Mouse (Mus musculus) kidney, embryonic 15.5 days (tissue): ENCODE measurements around the gene Brinp1. TPM values are rescaled to one million over a fixed set of nuclear protein-coding genes. Genes with fewer than 3 reads are reported as not detected.

Experiments used
- ATAC-seq: fragments of 200-750 bp; cut with Nextera tagmentation; replicated peaks from 2 replicates; pipeline ENCODE4 v1.8.0; 2017; ENCODE audit warnings: moderate TSS enrichment; ENCODE audit not compliant: low FRiP score
- H3K27ac ChIP-seq: fragments of 300-500 bp; sonication (generic); 2 replicates; pipeline ENCODE4 v1.5.1; 2015; ENCODE audit warnings: mild to moderate bottlenecking, inconsistent platforms
- H3K27me3 ChIP-seq: fragments of 300-500 bp; sonication (generic); 2 replicates; pipeline ENCODE4 v1.6.1; 2015; ENCODE audit warnings: inconsistent platforms
- H3K36me3 ChIP-seq: fragments of 300-500 bp; sonication (generic); 2 replicates; pipeline ENCODE4 v1.6.1; 2015; ENCODE audit warnings: inconsistent platforms
- H3K4me1 ChIP-seq: fragments of 300-500 bp; sonication (generic); 2 replicates; pipeline ENCODE4 v1.6.1; 2015; ENCODE audit warnings: inconsistent platforms
- H3K4me2 ChIP-seq: fragments of 300-500 bp; sonication (generic); 2 replicates; pipeline ENCODE4 v1.6.1; 2015; ENCODE audit warnings: moderate library complexity, mild to moderate bottlenecking, inconsistent platforms
- H3K4me3 ChIP-seq: fragments of 300-500 bp; sonication (generic); replicated peaks from 2 replicates; pipeline ENCODE4 v1.5.1; 2015; ENCODE audit warnings: mild to moderate bottlenecking, inconsistent platforms
- H3K9ac ChIP-seq: fragments of 300-500 bp; sonication (generic); 2 replicates; pipeline ENCODE4 v1.6.1; 2015; ENCODE audit warnings: mild to moderate bottlenecking, inconsistent platforms
- H3K9me3 ChIP-seq: fragments of 300-500 bp; sonication (generic); replicated peaks from 2 replicates; pipeline ENCODE4 v1.6.1; 2016; ENCODE audit warnings: inconsistent platforms
- WGBS: fragments of 180-500 bp; shearing (Covaris S2); methylation state at CpG from one replicate; pipeline ENCODE4 v1.1.7; 2015; ENCODE audit warnings: mixed read lengths; 5-methylcytosine and 5-hydroxymethylcytosine counted together
- polyA plus RNA-seq: library from polyadenylated mRNA; unstranded; fragments of >200 nt; fragmentation: Nextera tagmentation; extraction: Ambion mirVana; gene quantifications from 2 replicates; pipeline ENCODE4 v1.2.1, GENCODE M21; 2015

Brinp1 gene
- polyA plus RNA-seq: 6.8 and 7.3 TPM in 2 replicates

GRCm38 (mm10) chr4:68954322-68954901, at the start of gene Brinp1:
Gene Brinp1, minus strand, starts transcription at chr4:68954397.
- Histone ChIP-seq H3K27me3 (peaks cover 35% of the 10 kb centered on the region), H3K27ac (no peak within 1 kb of the TSS), H3K9ac (peak within 1 kb of the TSS; percentile 39), H3K36me3 (no peaks in the 10 kb centered on the region), H3K4me2 (peak within 1 kb of the TSS; percentile 91), H3K4me3 (peak within 1 kb of the TSS; percentile 62), H3K4me1 (peaks cover 18% of the 10 kb centered on the region; the same call in 1 of the 2 replicates), H3K9me3 (no peaks in the 10 kb centered on the region)
- ATAC-seq: peak; percentile 95
- WGBS: 2% methylated on average over 32 of the region's 33 CpGs

GRCm38 (mm10) chr4:68957265-68957664, 3.1 kb upstream of the Brinp1 start:
- 69% methylated on average over 2 of the region's 2 CpGs for WGBS
- Histone ChIP-seq H3K4me3 (no peak overlapping the region), H3K27ac (no peak overlapping the region)

GRCm38 (mm10) chr4:68955621-68956020, 1.4 kb upstream of the Brinp1 start:
- 4% methylated on average over 4 of the region's 4 CpGs for WGBS
- Histone ChIP-seq H3K4me3 (no peak overlapping the region), H3K36me3 (no peaks in the 10 kb centered on the region), H3K9ac (no peak overlapping the region), H3K27ac (no peak overlapping the region), H3K9me3 (no peaks in the 10 kb centered on the region), H3K27me3 (peaks cover 35% of the 10 kb centered on the region), H3K4me1 (peaks cover 18% of the 10 kb centered on the region; the same call in 1 of the 2 replicates), H3K4me2 (no peak overlapping the region)
- ATAC-seq: no peak

More at GRCm38 (mm10) chr4:68957265-68957664, 3.1 kb upstream of the Brinp1 start:
- H3K4me1 ChIP-seq: peaks cover 18% of the 10 kb centered on the region; the same call in 1 of the 2 replicates
- no peak overlapping the region for H3K9ac ChIP-seq
- no peaks in the 10 kb centered on the region for H3K36me3 ChIP-seq
- peaks cover 30% of the 10 kb centered on the region for H3K27me3 ChIP-seq
- no peak for ATAC-seq
- no peak overlapping the region for H3K4me2 ChIP-seq
- H3K9me3 ChIP-seq: no peaks in the 10 kb centered on the region

- Histone ChIP-seq H3K4me3 (peak overlapping the region; percentile 62), H3K27me3 (peaks cover 35% of the 10 kb centered on the region), H3K36me3 (no peaks in the 10 kb centered on the region), H3K4me1 (peaks cover 18% of the 10 kb centered on the region; the same call in 1 of the 2 replicates), H3K4me2 (peak overlapping the region; percentile 91), H3K27ac (no peak overlapping the region), H3K9ac (peak overlapping the region; percentile 39), H3K9me3 (no peaks in the 10 kb centered on the region)
- WGBS: under 1% methylated on average over 40 of the region's 40 CpGs
- peak; percentile 24 for ATAC-seq
Observed at GRCm38 (mm10) chr4:68953667-68954321, 403 bp downstream of the Brinp1 start.

- Histone ChIP-seq H3K36me3 (no peaks in the 10 kb centered on the region), H3K4me1 (peaks cover 18% of the 10 kb centered on the region; the same call in 1 of the 2 replicates), H3K4me3 (peak overlapping the region; percentile 62), H3K27me3 (peaks cover 35% of the 10 kb centered on the region), H3K9ac (no peak overlapping the region), H3K27ac (no peak overlapping the region), H3K4me2 (peak overlapping the region; percentile 91), H3K9me3 (no peaks in the 10 kb centered on the region)
- no peak for ATAC-seq
- WGBS: 13% methylated on average over 8 of the region's 8 CpGs
Observed at GRCm38 (mm10) chr4:68953131-68953551, 1.1 kb downstream of the Brinp1 start.

GRCm38 (mm10) chr4:68950556-68950955, 3.6 kb downstream of the Brinp1 start:
- no peak for ATAC-seq
- Histone ChIP-seq H3K27ac (no peak overlapping the region), H3K4me1 (peaks cover 18% of the 10 kb centered on the region; the same call in 1 of the 2 replicates), H3K36me3 (no peaks in the 10 kb centered on the region), H3K9me3 (no peaks in the 10 kb centered on the region), H3K4me3 (no peak overlapping the region), H3K9ac (no peak overlapping the region), H3K27me3 (peaks cover 35% of the 10 kb centered on the region), H3K4me2 (no peak overlapping the region)
- 5% methylated on average over 2 of the region's 2 CpGs for WGBS

GRCm38 (mm10) chr4:68942938-68943337, 11.3 kb downstream of the Brinp1 start:
- Histone ChIP-seq H3K4me1 (no peaks in the 10 kb centered on the region), H3K27ac (no peak overlapping the region), H3K9me3 (no peaks in the 10 kb centered on the region), H3K9ac (no peak overlapping the region), H3K27me3 (no peaks in the 10 kb centered on the region), H3K4me3 (no peak overlapping the region), H3K36me3 (no peaks in the 10 kb centered on the region), H3K4me2 (no peak overlapping the region)
- ATAC-seq: no peak
- 81% methylated on average over 2 of the region's 2 CpGs for WGBS

GRCm38 (mm10) chr4:68930022-68930421, 24.2 kb downstream of the Brinp1 start:
- Histone ChIP-seq H3K9ac (no peak overlapping the region), H3K4me1 (no peaks in the 10 kb centered on the region), H3K9me3 (no peaks in the 10 kb centered on the region), H3K36me3 (no peaks in the 10 kb centered on the region), H3K4me3 (no peak overlapping the region), H3K4me2 (no peak overlapping the region), H3K27ac (no peak overlapping the region), H3K27me3 (no peaks in the 10 kb centered on the region)
- no peak for ATAC-seq
- 77% methylated on average over 3 of the region's 3 CpGs for WGBS

GRCm38 (mm10) chr4:68926091-68926490, 28.1 kb downstream of the Brinp1 start:
- Histone ChIP-seq H3K4me1 (no peaks in the 10 kb centered on the region), H3K27ac (no peak overlapping the region), H3K9ac (no peak overlapping the region), H3K4me3 (no peak overlapping the region), H3K4me2 (no peak overlapping the region), H3K36me3 (no peaks in the 10 kb centered on the region), H3K27me3 (no peaks in the 10 kb centered on the region), H3K9me3 (no peaks in the 10 kb centered on the region)
- no peak for ATAC-seq
- 66% methylated on average over 2 of the region's 2 CpGs for WGBS

- Histone ChIP-seq H3K9ac (no peak overlapping the region), H3K27ac (no peak overlapping the region), H3K4me1 (no peaks in the 10 kb centered on the region), H3K36me3 (no peaks in the 10 kb centered on the region), H3K4me2 (no peak overlapping the region), H3K9me3 (no peaks in the 10 kb centered on the region), H3K27me3 (no peaks in the 10 kb centered on the region), H3K4me3 (no peak overlapping the region)
- WGBS: 60% methylated on average over 1 of the region's 1 CpGs
- no peak for ATAC-seq
Observed at GRCm38 (mm10) chr4:68922944-68923343, 31.3 kb downstream of the Brinp1 start.

- Histone ChIP-seq H3K4me3 (no peak overlapping the region), H3K9me3 (no peaks in the 10 kb centered on the region), H3K27ac (no peak overlapping the region), H3K9ac (no peak overlapping the region), H3K4me2 (no peak overlapping the region), H3K36me3 (no peaks in the 10 kb centered on the region), H3K4me1 (no peaks in the 10 kb centered on the region), H3K27me3 (no peaks in the 10 kb centered on the region)
- ATAC-seq: no peak
- 94% methylated on average over 1 of the region's 1 CpGs for WGBS
Observed at GRCm38 (mm10) chr4:68922504-68922903, 31.7 kb downstream of the Brinp1 start.

GRCm38 (mm10) chr4:68920127-68920526, 34.1 kb downstream of the Brinp1 start:
- H3K9ac ChIP-seq: no peak overlapping the region
- ATAC-seq: no peak
- WGBS: 69% methylated on average over 3 of the region's 3 CpGs
- H3K36me3 ChIP-seq: no peaks in the 10 kb centered on the region
- no peaks in the 10 kb centered on the region for H3K4me1 ChIP-seq
- H3K27me3 ChIP-seq: no peaks in the 10 kb centered on the region
- H3K4me3 ChIP-seq: no peak overlapping the region
- H3K9me3 ChIP-seq: no peaks in the 10 kb centered on the region
- H3K27ac ChIP-seq: no peak overlapping the region
- no peak overlapping the region for H3K4me2 ChIP-seq
